Mouse (Mus musculus): ENCODE measurements at regions not wholly inside any gene's neighbourhood (a gene's known extent, or its start where the extent isn't known, plus 50 kb on each side); places are given as distances from the start of the nearest gene placed in this dataset.

- Histone ChIP-seq H3K4me1 (ENCODE audit: control insufficient read depth, insufficient read depth, low read length) (peaks cover 11% of the 10 kb centered on the region), H3K9ac (ENCODE audit: low read length) (no peak overlapping the region), H3K27me3 (ENCODE audit: control insufficient read depth, insufficient read depth, low read length) (no peaks in the 10 kb centered on the region), H3K4me3 (ENCODE audit: low read depth, low read length) (no peak overlapping the region), H3K4me2 (ENCODE audit: low read depth) (no peak overlapping the region), H3K36me3 (ENCODE audit: control insufficient read depth, insufficient read depth, low read length) (no peaks in the 10 kb centered on the region), H3K9me3 (ENCODE audit: control insufficient read depth, low read length) (no peaks in the 10 kb centered on the region), H3K27ac (ENCODE audit: low read depth, low read length) (no peak overlapping the region)
- WGBS: 82% methylated on average over 1 of the region's 1 CpGs
- DNase-seq (ENCODE audit: low spot score): no peak
- no peak for ATAC-seq (ENCODE audit: insufficient read depth, low FRiP score, low TSS enrichment)
Measured at GRCm38 (mm10) chr9:47469576-47469975, 60.4 kb upstream of the Cadm1 start.

- no peak for DNase-seq (ENCODE audit: low spot score)
Measured at GRCm38 (mm10) chr9:47470741-47471140, 59.2 kb upstream of the Cadm1 start.

GRCm38 (mm10) chr9:47471767-47472420 is 58.1 kb upstream of the Cadm1 start:
- no peak for ATAC-seq (ENCODE audit: insufficient read depth, low FRiP score, low TSS enrichment)
- H3K4me2 ChIP-seq (ENCODE audit: low read depth): no peak overlapping the region
- H3K9ac ChIP-seq (ENCODE audit: low read length): no peak overlapping the region
- H3K27ac ChIP-seq (ENCODE audit: low read depth, low read length): no peak overlapping the region
- no peaks in the 10 kb centered on the region for H3K27me3 ChIP-seq (ENCODE audit: control insufficient read depth, insufficient read depth, low read length)
- 59% methylated on average over 10 of the region's 10 CpGs for WGBS
- peaks cover 11% of the 10 kb centered on the region for H3K4me1 ChIP-seq (ENCODE audit: control insufficient read depth, insufficient read depth, low read length)
- H3K4me3 ChIP-seq (ENCODE audit: low read depth, low read length): no peak overlapping the region
- no peak for DNase-seq (ENCODE audit: low spot score)
- H3K9me3 ChIP-seq (ENCODE audit: control insufficient read depth, low read length): no peaks in the 10 kb centered on the region
- H3K36me3 ChIP-seq (ENCODE audit: control insufficient read depth, insufficient read depth, low read length): no peaks in the 10 kb centered on the region

More at GRCm38 (mm10) chr9:47470741-47471140, 59.2 kb upstream of the Cadm1 start:
- Histone ChIP-seq H3K4me3 (ENCODE audit: low read depth, low read length) (no peak overlapping the region), H3K4me2 (ENCODE audit: low read depth) (no peak overlapping the region), H3K27me3 (ENCODE audit: control insufficient read depth, insufficient read depth, low read length) (no peaks in the 10 kb centered on the region), H3K4me1 (ENCODE audit: control insufficient read depth, insufficient read depth, low read length) (peaks cover 11% of the 10 kb centered on the region), H3K27ac (ENCODE audit: low read depth, low read length) (no peak overlapping the region), H3K9ac (ENCODE audit: low read length) (no peak overlapping the region), H3K36me3 (ENCODE audit: control insufficient read depth, insufficient read depth, low read length) (no peaks in the 10 kb centered on the region), H3K9me3 (ENCODE audit: control insufficient read depth, low read length) (no peaks in the 10 kb centered on the region)
- ATAC-seq (ENCODE audit: insufficient read depth, low FRiP score, low TSS enrichment): no peak
- 80% methylated on average over 1 of the region's 1 CpGs for WGBS

GRCm38 (mm10) chr9:47473776-47474365 is 56.1 kb upstream of the Cadm1 start:
- ATAC-seq (ENCODE audit: insufficient read depth, low FRiP score, low TSS enrichment) (no peak), DNase-seq (ENCODE audit: low spot score) (no peak)
- Histone ChIP-seq H3K4me2 (ENCODE audit: low read depth) (no peak overlapping the region), H3K27me3 (ENCODE audit: control insufficient read depth, insufficient read depth, low read length) (no peaks in the 10 kb centered on the region), H3K4me1 (ENCODE audit: control insufficient read depth, insufficient read depth, low read length) (no peaks in the 10 kb centered on the region), H3K4me3 (ENCODE audit: low read depth, low read length) (no peak overlapping the region), H3K36me3 (ENCODE audit: control insufficient read depth, insufficient read depth, low read length) (no peaks in the 10 kb centered on the region), H3K9ac (ENCODE audit: low read length) (no peak overlapping the region), H3K9me3 (ENCODE audit: control insufficient read depth, low read length) (no peaks in the 10 kb centered on the region), H3K27ac (ENCODE audit: low read depth, low read length) (no peak overlapping the region)
- 83% methylated on average over 5 of the region's 5 CpGs for WGBS

GRCm38 (mm10) chr9:47474776-47475175 is 55.2 kb upstream of the Cadm1 start:
- no peak overlapping the region for H3K4me2 ChIP-seq (ENCODE audit: low read depth)
- ATAC-seq (ENCODE audit: insufficient read depth, low FRiP score, low TSS enrichment) (no peak), DNase-seq (ENCODE audit: low spot score) (no peak)
- H3K9me3 ChIP-seq (ENCODE audit: control insufficient read depth, low read length): no peaks in the 10 kb centered on the region
- WGBS: 48% methylated on average over 5 of the region's 5 CpGs
- H3K36me3 ChIP-seq (ENCODE audit: control insufficient read depth, insufficient read depth, low read length): no peaks in the 10 kb centered on the region
- no peak overlapping the region for H3K4me3 ChIP-seq (ENCODE audit: low read depth, low read length)
- H3K4me1 ChIP-seq (ENCODE audit: control insufficient read depth, insufficient read depth, low read length): no peaks in the 10 kb centered on the region
- no peaks in the 10 kb centered on the region for H3K27me3 ChIP-seq (ENCODE audit: control insufficient read depth, insufficient read depth, low read length)
- H3K9ac ChIP-seq (ENCODE audit: low read length): no peak overlapping the region
- no peak overlapping the region for H3K27ac ChIP-seq (ENCODE audit: low read depth, low read length)

GRCm38 (mm10) chr9:47477889-47478288 is 52.1 kb upstream of the Cadm1 start:
- Histone ChIP-seq H3K27ac (ENCODE audit: low read depth, low read length) (no peak overlapping the region), H3K27me3 (ENCODE audit: control insufficient read depth, insufficient read depth, low read length) (no peaks in the 10 kb centered on the region), H3K9ac (ENCODE audit: low read length) (no peak overlapping the region), H3K9me3 (ENCODE audit: control insufficient read depth, low read length) (no peaks in the 10 kb centered on the region), H3K4me2 (ENCODE audit: low read depth) (no peak overlapping the region), H3K4me3 (ENCODE audit: low read depth, low read length) (no peak overlapping the region), H3K4me1 (ENCODE audit: control insufficient read depth, insufficient read depth, low read length) (no peaks in the 10 kb centered on the region), H3K36me3 (ENCODE audit: control insufficient read depth, insufficient read depth, low read length) (no peaks in the 10 kb centered on the region)
- no peak for DNase-seq (ENCODE audit: low spot score)
- no peak for ATAC-seq (ENCODE audit: insufficient read depth, low FRiP score, low TSS enrichment)
- 77% methylated on average over 2 of the region's 2 CpGs for WGBS
